Mouse (Mus musculus) left cerebral cortex, adult 2 months (tissue): ENCODE measurements around the gene Plcb2. TPM values are rescaled to one million over a fixed set of nuclear protein-coding genes. Genes with fewer than 3 reads are reported as not detected.
A peak's percentile ranks its signal among the peaks of the same experiment; 100 is the strongest.

Source experiments
- DNase-seq, 2 experiments: peaks; one replicate each; pipeline ENCODE4 v3.0.0; 2021 to 2022; ENCODE audit warnings: low spot score in 2 of 2, mixed read lengths in 1 of 2; ENCODE audit errors: extremely low spot score in 1 of 2
- H3K27ac ChIP-seq: fragments of 200-600 bp; 2 replicates; pipeline ENCODE4 v1.8.1; 2022
- H3K4me3 ChIP-seq: fragments of 200-600 bp; 2 replicates; pipeline ENCODE4 v1.8.1; 2022
- CTCF ChIP-seq: fragments of 200-600 bp; IDR thresholded peaks from 2 replicates; pipeline ENCODE4 v1.8.1; 2022; ENCODE audit warnings: antibody characterized with exemption, mild to moderate bottlenecking, moderate library complexity
- intact Hi-C: fragments of 180-260 bp; cut with DNase I; formaldehyde crosslinking; loops from one replicate; pipeline ENCODE4 v1.15.1; 2025
- total RNA-seq, 2 experiments: library from RNA; stranded (reverse); gene quantifications; 2 replicates each; pipeline ENCODE4 v1.2.3; 2021

Gene Plcb2
- total RNA-seq, 2 experiments from 2014 or later = 2.3 to 3.2 TPM

DNA sequence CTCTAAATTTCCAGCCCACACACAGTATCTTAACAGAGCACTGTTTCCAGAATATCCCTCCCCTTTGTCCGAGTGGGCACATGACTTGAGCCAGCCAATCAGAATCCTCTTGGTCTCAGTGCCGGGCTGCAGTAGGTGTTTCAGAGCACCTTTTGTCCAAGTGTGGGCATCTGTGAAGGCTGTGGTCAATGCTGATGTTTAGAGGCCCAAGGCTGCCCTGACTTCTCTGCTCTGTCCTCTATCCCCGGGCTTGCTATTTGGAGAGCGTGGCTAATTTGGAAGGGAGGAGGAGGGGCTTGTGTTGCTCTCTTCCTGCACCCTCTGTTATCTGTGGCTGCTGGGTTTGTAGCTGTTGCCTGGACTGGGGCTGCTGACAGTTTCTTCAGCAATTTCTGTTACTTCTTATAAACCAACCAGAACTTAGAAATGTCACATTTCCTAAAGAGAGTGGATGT is 68.2 kb downstream of the Plcb2 start:
- peak in 1 of 2 experiments; percentile 41 for DNase-seq
- peak overlapping the region; percentile 24; the same call in 1 of the 2 replicates for H3K4me3 ChIP-seq
- intact Hi-C loops = no loop called here
- TF ChIP-seq CTCF = no peak
- peak overlapping the region; percentile 67 for H3K27ac ChIP-seq

DNA sequence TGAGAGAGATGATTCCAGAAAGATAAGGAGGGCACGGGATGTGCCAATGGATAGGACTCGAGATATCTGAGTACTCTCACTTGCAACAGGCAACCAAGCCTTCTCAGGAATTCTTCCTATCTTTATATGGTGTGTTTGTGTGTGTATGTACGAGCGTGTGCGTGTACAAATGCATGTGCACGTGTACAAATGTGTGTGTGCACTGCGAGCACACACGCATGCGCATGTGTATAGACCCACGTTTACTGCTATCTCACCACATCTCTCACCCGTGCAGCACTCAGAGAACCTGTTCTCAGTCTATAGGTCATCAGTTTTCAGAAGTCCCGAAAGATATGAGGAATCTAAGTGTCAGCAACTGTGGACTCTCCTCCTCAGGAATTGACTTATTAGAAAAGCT is 68.7 kb downstream of the Plcb2 start:
- DNase-seq = no peak
- TF ChIP-seq CTCF = no peak
- peak overlapping the region; percentile 67; the same call in 1 of the 2 replicates for H3K27ac ChIP-seq
- H3K4me3 ChIP-seq = no peak overlapping the region; the same call in 1 of the 2 replicates
- intact Hi-C loops = no loop called here

- no peak for TF ChIP-seq CTCF
- H3K27ac ChIP-seq = peak overlapping the region; percentile 45; the same call in 1 of the 2 replicates
- peak; percentile 40 for DNase-seq
- H3K4me3 ChIP-seq = no peak overlapping the region
- intact Hi-C loops = no loop called here
These were observed 69.2 kb downstream of the Plcb2 start for GRCm38 (mm10) chr2:118659077-118659476.

DNA sequence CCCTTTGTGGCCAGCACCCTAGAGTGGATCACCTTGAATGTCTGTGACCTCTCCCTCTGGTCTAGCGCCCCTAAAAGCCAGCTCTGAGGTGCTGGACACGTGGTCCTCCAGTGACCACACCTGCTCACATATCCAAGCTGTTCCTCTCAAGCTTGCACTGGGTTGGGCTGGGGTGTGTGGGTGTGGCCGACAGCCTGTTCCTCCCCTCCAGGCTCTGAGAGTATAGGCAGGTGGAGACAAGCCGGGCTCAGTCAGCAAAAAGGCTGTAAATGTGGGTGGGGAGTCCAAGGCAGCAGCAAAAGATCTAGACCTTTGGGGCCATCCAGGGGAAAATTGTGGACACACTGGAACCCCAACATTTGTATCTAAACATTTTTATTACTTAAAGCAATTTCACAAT is 69.8 kb downstream of the Plcb2 start:
- no peak overlapping the region for H3K27ac ChIP-seq
- intact Hi-C loops = no loop called here
- no peak overlapping the region for H3K4me3 ChIP-seq
- DNase-seq = no peak
- TF ChIP-seq CTCF = no peak

Other genes starting within 250 kb of the Plcb2 start
- 100 to 1,000 TPM; 155 to 157 TPM for gene Srp14, start 248.7 kb downstream of the Plcb2 start, total RNA-seq
- 1 to 10 TPM; 3.2 to 4.0 TPM for gene Bmf, start 178.8 kb downstream of the Plcb2 start, total RNA-seq
- 1 to 10 TPM; 1.9 to 3.0 TPM for gene Bub1b, start 130.2 kb downstream of the Plcb2 start, total RNA-seq
- gene Pak6, start 65.1 kb downstream of the Plcb2 start, total RNA-seq = 100 to 1,000 TPM in 1 of 2 experiments, 10 to 100 TPM in 1; 96.4 to 102 TPM
- gene Ankrd63, start 24.5 kb downstream of the Plcb2 start, total RNA-seq = 10 to 100 TPM; 22.3 to 28.5 TPM
- gene Inafm2, start 17.3 kb upstream of the Plcb2 start, total RNA-seq = 10 to 100 TPM; 42.7 to 47.9 TPM
- gene Ccdc9b, start 34.2 kb upstream of the Plcb2 start, total RNA-seq = 1 to 10 TPM; 4.0 to 4.7 TPM
- gene Phgr1, start 44.3 kb upstream of the Plcb2 start, total RNA-seq = not detected
- gene Disp2, start 51.3 kb upstream of the Plcb2 start, total RNA-seq = 100 to 1,000 TPM; 197 to 209 TPM
- gene Knstrn, start 85.6 kb upstream of the Plcb2 start, total RNA-seq = 1 to 10 TPM in 1 of 2 experiments, under 1 TPM in 1; 0.75 to 1.0 TPM
- gene Ivd, start 133.5 kb upstream of the Plcb2 start, total RNA-seq = 10 to 100 TPM; 72.2 to 73.7 TPM
- 10 to 100 TPM; 52.2 to 58.1 TPM for gene Bahd1, start 171.9 kb upstream of the Plcb2 start, total RNA-seq
- gene Chst14, start 198.1 kb upstream of the Plcb2 start, total RNA-seq = 1 to 10 TPM; 2.4 to 3.3 TPM